Mouse (Mus musculus) central nervous system, embryonic 14 days (tissue): ENCODE measurements around the gene Lrrc39. TPM values are rescaled to one million over a fixed set of nuclear protein-coding genes. Genes with fewer than 3 reads are reported as not detected.

Experiments
- polyA plus RNA-seq: library from polyadenylated mRNA; depleted of rRNA; stranded (reverse); fragments of >200 nt; gene quantifications from 2 replicates; pipeline ENCODE4 v1.2.3, GENCODE M21; 2012; rRNA removed

The Lrrc39 gene
- polyA plus RNA-seq: 0.09 and 0.26 TPM in 2 replicates

DNA sequence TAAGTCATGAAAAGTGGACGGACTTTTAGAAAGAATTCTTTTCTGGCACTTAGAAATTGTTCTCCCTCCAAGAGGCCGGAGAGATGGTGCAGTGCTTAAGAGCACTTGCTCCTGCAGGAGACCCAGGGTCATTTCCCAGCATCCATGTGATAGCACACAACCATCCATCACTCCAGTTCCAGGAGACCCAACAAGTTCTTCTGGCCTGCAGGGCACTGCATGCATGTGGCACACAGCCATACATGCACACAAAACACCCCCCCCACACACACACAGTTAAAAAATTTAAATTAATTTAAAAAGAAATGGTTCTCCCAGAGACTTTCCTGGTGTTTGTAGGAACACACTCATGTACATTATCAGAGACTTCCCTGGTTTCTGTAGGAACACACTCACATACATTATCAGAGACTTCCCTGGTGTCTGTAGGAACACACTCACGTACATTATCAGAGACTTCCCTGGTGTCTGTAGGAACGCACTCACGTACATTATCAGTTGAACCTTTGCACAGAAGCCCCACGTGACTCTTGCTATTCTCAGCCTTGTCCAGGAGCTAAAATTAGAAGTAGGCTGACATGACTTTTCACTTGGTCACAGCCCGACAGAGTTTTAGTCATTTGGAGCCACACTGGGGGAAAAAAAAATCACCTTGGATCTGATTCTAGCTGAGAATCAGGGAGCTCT lies at the start of gene Lrrc39:
Lrrc39 (plus strand) TSS at position 566 of the 687 bp plus-strand sequence.

DNA sequence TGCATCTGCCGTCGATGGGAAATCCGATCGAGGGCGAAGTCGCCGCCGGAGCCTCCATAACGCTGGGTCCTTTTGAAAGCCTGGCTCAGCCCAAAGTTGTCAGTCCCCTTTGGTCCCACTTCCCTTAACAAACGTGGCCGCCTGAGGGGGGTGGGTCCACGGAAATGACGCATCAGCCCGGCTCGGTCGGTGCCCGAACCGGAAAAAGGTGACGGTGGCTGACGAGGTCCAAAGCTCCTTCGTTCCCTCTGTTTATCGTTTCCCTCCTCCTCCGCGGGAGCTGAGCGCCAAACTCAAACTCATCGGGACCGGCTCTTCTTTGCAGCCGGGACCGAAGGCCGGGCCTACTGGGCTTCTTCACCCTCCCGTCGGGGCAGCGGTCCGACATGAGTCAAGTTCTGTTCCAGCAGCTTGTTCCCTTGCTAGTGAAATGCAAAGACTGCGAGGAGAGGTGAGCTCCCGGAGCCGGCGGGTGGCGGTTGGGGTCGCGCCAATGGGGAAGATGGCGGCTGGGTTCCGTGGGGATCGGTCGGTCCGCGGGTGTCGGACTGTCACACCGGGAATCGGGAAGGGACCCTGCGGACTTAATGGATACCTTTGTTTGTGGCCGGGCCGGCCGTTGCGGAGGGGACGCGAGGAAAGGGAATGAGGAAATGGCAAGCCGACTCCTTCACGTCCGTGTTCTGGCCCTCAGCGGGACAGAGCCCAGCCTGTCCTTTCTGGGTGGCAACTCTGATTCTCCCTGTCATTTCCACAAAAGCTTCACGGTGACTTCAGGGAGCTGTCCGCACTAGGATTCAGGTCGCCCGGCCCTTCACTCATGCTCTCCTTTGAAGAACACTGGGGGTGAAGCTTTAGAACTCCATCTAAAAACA lies 32.2 kb downstream of the Lrrc39 start, which contains the start of gene Sass6:
Sass6 (plus strand) TSS at position 255 of the 875 bp plus-strand sequence.

DNA sequence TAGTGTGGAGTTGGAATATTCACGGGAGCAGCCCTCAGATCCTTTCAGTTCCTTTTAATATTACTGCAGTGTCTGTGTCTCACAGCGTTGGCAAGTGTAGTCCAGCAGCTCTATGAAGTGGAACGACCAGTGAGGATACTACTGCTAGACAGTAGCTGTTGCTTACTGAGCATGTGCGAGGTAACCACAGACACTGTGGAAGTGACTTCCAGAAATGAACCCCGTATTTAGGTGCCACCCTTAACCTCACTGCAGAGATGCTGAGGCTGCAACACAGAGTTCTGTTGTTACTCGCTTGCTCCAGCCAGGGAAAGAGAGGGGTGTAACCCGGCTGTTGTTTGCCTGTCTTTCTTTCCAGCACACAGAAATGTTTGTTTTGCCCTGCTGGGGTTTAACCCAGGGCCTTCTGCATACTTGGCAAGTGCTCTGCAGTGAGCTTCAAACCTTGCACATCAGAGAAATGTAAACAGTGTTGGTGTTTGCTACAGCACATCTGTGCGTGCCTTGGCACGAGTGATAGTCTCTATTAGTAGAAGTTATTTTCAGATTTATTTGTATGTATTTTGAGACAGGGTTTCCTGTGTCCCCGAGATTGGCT lies 51.6 kb downstream of the Lrrc39 start, which contains the start of gene Trmt13:
Trmt13 (minus strand) TSS at position 293 of the 598 bp plus-strand sequence.

Other genes starting within 250 kb of the Lrrc39 start
- gene Cdc14a, start 138.9 kb upstream of the Lrrc39 start, polyA plus RNA-seq: 7.4 and 9.6 TPM in 2 replicates
- gene Rtca, start 54.8 kb upstream of the Lrrc39 start, polyA plus RNA-seq: 100 and 109 TPM in 2 replicates
- gene Dbt, start 49.9 kb upstream of the Lrrc39 start, polyA plus RNA-seq: 15.7 and 16.7 TPM in 2 replicates
- 12.2 and 14.1 TPM in 2 replicates for gene Sass6, start 32.0 kb downstream of the Lrrc39 start, polyA plus RNA-seq
- 32.1 and 35.5 TPM in 2 replicates for gene Trmt13, start 51.6 kb downstream of the Lrrc39 start, polyA plus RNA-seq
- gene Mfsd14a, start 99.7 kb downstream of the Lrrc39 start, polyA plus RNA-seq: 37.3 and 39.6 TPM in 2 replicates
- not detected in 2 replicates for gene Gm43191, start 118.3 kb downstream of the Lrrc39 start, polyA plus RNA-seq
- 10.7 and 12.1 TPM in 2 replicates for gene Slc35a3, start 149.9 kb downstream of the Lrrc39 start, polyA plus RNA-seq
- 13.8 and 15.0 TPM in 2 replicates for gene Agl, start 245.2 kb downstream of the Lrrc39 start, polyA plus RNA-seq